Mouse (Mus musculus): ENCODE measurements around the gene Mettl6.

GRCm38 (mm10) chr14:31434426-31434825 lies 60.4 kb downstream of the Mettl6 start:
- TF ChIP-seq CTCF (conservative IDR thresholded peaks at IDR 0.05; ENCODE audit: insufficient read depth, insufficient read length, low read depth, low read length) (no peak), POLR2A (IDR thresholded peaks at IDR 0.05; ENCODE audit: low read depth, low read length) (no peak)

Measured in kidney, adult 2 months (tissue).